Mouse (Mus musculus): ENCODE data around the gene Cd274.

The Cd274 gene

DNA sequence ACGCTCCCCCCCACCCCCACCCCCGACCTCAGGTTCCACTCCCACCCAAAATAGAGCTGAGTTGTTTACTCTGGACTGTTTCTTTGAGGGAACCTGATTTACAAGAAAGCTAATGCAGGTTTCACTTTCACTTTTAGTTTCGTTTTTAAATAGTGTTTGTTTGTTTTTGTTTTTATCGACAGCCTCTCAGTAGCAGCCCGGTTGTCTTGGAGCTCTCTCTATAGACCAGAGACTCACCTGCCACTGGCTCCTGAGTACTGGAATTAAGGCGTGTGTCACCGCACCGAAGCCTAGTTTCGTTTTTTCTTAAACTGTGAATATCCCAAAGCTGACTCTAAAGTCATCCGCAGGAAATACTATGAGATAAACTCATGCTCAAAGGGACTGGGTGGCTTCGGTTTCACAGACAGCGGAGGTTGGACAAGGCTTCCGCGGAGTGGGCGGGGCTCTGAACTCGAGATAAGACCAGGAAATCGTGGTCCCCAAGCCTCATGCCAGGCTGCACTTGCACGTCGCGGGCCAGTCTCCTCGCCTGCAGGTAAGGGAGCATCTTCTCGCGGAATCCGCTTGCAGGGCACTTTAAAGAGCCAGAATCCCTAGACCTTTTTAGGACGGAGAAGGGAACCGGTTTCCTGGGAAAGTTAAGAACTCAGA is at the start of gene Cd274, which contains the start of gene Plgrkt:
Cd274 (plus strand) TSS at position 487 of the 654 bp plus-strand sequence.
Plgrkt (minus strand) TSS at position 422 of the 654 bp plus-strand sequence.
- DNase-seq (ENCODE audit: low spot score in 2 of 2): peak; percentile 75 to 82

DNA sequence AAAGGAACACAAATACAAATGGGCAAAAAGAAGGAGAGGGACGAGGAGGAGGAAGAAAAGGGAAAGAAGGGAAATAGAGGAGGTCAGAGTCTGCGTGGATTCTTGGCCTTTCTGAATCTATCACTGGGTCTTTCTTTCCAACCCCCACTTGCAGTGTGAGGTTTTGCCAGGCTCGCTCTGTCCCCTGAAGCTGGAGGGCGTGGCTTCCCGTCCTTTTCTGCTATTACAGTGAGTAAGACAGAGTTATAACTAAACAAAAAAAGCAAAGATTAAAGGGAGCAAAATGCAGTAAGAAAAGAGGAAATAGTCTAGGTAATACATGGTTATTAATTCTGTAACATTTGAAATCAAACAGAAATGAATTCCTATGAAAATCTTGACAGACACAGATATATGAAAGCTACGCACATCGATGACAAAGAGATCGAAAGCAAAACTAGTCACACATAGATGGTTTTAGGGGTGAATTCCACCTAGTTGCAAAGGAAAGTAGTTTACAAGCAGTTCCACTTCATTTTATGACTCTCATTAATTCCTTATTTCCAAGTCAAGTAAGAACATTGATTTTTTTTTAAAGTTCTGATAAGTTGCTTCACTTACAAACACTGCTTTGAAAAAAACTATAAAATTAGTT is 43.7 kb upstream of the Cd274 start:
- DNase-seq (ENCODE audit: low spot score in 2 of 2): no peak

DNA sequence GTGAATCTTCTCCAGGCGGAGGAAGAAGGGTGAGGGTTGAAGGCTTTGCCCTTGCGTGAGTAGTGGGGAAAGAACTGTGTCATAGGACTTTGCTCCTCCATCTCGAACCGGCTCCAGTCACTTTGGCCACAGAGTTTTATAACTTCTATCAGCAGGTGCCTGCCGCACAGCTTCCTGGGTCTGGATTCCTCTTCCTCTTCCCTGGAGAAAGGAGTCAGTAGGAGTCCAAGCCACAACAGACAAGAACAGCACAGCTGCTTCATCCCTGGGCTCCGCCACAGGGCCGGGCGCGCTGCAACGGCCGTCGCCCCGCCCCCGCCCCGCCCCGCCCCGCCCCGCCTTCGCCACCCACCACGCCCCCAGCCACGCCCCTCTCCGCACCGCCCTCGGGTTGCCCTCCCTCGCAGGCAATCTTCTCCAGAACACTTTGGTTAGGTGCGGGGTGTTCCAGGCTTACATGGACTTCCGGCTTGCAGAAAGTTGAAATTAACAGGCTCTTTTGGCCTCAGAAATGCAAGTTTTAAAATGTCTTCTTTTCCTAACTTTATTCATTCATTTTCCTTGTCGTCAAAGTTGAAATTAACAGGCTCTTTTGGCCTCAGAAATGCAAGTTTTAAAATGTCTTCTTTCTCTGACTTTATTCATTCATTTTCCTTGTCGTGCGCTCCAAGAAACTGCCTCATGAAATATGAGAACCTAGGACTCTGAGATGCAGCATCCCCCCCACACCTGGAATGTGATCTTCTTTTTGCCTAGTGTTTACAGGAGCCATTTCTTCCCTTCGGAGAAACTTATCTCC is 42.0 kb upstream of the Cd274 start, which contains the start of gene Insl6:
Insl6 (minus strand) TSS at position 304 of the 799 bp plus-strand sequence.
- peak; percentile 55 to 71 for DNase-seq (ENCODE audit: low spot score in 2 of 2)

DNA sequence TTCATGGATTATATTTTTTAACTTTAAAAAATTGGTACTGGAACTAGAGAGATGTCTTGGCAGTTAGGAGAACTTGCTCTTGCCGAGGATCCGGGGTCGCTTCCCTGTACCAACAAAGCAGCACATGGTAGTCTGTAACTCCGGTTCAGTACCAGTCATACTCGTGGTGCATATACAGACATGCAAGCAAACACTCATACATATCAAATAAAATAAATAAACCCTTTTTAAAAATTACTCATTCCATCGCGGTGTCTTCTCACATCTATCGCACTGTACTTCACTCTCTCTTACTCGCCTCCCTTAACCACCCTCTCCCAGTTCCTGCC is 41.4 kb upstream of the Cd274 start:
- DNase-seq (ENCODE audit: low spot score in 2 of 2): no peak

DNA sequence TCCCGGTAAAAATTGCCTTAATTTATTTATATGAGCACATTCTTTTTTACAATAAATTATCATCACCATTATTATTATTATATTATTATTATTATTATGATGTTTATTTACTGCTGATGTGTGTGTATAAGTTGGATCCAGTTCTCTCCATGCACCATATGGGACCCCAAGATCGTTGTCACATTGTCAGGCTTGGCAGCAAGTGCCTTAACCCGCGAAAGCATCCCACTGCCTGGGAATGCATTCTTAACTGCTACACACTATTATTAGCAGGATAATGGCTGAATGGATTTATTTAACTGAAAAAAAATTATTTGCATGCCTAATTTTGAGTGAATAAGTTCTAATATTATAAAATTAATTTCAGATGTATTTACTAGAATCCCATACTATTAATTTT is 40.9 kb upstream of the Cd274 start:
- no peak for DNase-seq (ENCODE audit: low spot score in 2 of 2)

DNA sequence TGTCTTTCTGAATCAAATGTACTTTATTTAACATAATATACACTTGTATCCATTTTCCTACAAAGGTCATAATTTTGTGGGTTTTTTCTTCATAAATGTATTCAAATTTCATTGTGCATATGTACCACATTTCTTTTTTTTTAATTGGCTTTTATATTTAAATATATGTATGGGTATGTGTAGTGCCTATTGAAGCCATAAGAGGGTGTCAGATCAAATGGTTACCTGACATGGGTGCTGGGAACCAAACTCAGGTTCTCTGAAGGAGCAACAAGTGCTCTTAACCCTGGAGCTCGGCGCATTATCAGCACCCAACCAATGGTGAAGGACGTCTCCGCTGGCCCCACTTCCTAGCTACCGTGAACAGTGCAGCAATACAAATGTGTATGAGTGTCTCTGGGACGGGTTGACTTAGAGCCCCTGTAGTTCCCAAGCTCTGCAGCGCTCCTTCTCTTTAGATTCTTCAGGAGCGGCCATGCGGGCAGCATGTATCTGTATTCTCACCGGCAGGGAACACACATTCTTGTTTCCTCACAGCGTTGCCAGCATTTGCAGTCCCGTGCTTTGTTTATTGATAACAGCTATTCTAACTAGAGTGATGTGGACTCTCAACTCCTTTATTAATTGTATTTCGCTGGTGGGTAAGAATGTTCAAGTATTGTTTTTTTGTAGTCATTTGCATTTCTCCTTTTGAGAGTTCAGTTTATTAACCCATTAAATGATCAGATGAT is 40.3 kb upstream of the Cd274 start:
- no peak for DNase-seq (ENCODE audit: low spot score in 2 of 2)

DNA sequence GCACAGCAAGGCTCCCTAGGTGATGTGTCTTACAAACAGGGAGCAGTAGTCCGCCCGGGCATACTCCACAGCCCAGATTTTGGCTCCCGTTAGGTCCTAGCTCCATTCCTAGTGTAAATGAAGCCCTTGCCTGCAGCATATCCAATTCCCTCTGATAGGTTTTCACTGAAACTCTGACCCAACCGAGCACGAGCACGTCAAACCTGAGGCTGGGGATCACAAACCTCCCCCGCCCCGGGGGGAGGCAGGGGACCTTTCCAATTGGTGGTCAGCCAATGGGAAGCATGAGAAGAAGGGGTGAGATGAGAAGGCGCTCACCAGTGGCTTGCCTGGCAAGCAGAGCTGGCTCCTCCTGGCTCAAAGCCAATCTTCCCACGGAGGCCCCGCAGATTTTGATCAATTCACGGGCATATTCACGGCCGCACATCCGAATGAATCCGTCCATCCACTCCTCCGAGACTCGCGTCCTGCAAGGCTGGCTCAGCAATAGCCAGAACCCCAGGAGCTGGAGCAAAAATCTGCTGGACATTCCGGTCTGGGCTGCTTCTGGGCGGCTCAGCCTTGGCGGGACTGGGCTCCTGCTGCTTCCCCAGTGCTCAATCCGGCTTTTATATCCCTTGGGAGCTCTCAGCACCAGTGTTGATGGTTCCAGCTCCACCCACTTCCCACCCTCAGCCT is 33.0 kb upstream of the Cd274 start, which contains the start of gene Rln1:
Rln1 (minus strand) TSS at position 603 of the 678 bp plus-strand sequence.
- DNase-seq (ENCODE audit: low spot score in 2 of 2): no peak

DNA sequence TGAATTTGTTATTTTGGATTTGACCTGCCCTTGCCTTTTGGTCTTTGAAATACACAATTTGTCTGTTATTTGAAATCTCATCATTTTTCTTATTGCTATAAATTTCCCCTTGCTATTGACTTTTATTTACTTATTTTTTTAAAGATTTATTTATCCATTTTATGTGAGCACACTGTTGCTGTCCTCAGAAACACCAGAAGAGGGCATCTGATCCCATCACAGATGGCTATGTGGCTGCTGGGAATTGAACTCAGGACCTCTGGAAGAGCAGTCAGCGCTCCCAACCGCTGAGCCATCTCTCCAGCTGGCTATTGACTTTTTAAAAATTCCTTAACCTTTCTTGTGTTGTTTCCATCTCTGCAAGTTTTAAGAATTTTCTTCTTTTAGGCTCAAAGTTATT is 30.6 kb upstream of the Cd274 start:
- DNase-seq (ENCODE audit: low spot score in 2 of 2): no peak

DNA sequence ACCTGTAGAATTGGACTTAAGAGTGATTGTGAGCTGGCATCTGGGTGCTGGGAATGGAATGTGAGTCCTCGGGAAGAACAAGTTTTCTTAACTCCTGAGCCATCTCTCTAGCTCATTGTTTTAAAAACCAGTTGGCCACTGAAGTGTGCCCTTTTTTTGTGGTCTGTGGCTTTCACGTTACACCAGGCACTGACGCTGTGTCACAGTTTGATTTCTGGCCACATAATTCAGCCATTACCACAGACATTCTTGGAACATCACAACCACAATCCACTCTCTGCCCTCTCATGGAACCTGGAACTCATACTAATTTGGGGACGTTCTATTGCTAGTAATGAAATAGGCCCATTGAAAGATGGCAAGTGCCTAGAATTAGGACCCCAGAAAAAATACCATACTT is 26.2 kb upstream of the Cd274 start:
- DNase-seq (ENCODE audit: low spot score in 2 of 2): no peak

DNA sequence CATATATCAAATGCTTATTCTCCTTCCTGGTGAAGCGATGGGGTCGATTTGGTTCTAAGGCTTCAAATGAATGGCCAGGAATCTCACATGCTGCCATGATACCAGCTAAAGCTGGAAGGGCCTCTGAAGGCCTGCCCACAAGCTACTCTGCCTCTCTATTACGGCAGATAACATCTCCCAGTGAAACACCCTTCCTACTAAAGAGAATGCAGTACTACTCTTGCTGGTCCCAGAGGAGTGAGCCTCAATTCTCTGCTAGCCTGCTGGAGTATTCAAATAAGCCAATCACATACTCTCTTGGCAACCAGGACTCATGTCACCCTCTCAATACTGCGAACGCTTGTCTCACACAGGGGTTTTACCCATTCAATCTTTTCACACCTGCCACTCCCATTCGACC is 25.0 kb upstream of the Cd274 start:
- DNase-seq (ENCODE audit: low spot score in 2 of 2): no peak

DNA sequence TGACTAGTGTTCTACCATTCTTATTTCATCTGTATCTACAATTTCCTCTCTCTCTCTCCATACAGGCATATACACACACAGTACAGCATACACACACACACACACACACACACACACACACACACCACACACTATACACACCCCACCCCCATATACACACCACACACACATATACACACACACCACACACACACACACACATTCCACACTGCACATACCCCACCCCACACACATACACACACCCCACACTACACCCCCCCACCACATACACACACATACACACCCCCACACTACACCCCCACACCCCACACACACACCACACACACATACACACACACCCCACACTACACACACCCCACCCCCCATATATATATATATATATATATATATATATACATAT is 22.4 kb upstream of the Cd274 start:
- DNase-seq (ENCODE audit: low spot score in 2 of 2): no peak

DNA sequence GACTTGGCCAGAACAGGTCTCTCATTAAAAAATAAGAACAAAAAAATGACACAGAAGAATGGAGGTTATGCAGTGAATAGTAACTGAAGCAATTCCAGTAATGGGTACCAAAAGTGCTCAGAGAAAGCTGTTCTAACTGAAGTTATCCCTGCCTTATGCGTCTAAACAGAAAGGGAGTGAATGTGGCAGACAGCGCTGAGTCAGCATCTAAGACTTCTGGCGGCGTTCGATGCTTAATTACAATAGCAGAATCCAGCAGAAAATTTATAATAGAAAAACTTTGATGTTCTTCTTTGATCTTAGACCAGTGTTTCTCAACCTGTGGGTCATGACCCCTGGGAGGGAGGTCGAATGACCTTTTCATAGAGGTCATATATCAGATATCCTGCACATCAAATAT is 21.6 kb upstream of the Cd274 start:
- DNase-seq (ENCODE audit: low spot score in 2 of 2): no peak

DNA sequence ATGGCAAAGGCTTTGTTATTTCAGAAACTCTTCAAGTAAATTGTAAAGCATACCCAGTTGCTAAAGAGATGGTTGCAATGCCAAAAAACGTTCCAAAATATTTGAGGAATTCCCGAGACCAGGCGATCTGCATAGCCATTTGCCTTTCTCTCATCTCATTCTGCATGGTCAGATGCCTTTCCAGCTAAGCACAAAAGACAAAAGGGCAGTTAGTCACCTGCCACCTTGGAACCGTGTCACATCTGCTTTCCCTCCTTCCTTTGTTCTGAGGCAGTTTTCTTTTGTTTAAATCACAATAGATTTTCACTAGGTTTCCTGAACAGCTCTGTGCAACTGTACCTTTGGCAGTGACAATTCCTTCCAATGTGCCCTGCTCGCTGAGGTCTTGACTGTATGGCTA is 16.3 kb upstream of the Cd274 start:
- no peak for DNase-seq (ENCODE audit: low spot score in 2 of 2)

DNA sequence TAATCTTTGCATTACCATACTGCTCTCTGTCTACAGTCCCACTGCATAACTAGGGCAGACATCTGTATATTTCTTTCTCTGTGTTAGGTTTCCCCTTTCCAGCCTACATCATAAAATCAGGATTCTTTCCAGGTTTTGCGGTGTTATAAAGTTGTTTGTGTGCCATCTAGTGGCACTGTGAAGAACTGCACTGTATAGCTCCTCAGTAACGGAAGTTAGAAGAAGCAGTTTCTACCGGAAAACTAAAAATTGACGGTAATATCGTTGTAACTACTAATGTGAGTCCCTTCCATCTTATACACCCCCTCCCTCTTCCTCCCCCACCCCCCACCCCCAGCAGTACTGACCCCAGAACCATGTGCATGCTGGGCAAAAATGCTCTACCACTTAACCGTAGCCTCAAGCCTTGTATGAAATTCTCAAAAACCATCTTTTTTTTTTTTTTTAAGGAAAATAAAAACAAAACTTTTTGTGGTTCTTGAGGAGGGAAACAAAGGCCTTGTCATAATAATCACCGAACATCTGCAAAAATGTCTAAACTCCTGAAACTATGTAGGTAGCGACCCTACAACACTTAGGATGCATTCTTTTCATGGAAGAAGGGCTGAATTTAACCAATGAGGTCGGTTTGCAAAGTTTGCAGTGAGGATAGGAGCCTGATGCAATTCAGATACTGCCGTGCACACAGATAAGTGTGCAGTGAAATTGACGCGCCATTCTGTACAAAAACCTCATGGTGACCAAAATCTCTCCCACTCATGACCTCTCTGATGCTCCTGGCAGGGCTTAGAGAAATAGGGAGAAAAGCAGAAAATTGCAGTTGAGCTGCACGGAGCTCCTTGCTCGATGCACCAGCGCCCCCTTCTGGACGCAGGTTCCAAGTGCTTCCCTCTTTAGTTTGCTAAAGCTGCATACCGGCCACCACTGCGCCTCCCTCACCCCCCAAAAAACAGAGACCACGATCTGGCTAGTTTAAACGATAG is 12.1 kb upstream of the Cd274 start:
- DNase-seq (ENCODE audit: low spot score in 2 of 2): peak; percentile 82 to 93

DNA sequence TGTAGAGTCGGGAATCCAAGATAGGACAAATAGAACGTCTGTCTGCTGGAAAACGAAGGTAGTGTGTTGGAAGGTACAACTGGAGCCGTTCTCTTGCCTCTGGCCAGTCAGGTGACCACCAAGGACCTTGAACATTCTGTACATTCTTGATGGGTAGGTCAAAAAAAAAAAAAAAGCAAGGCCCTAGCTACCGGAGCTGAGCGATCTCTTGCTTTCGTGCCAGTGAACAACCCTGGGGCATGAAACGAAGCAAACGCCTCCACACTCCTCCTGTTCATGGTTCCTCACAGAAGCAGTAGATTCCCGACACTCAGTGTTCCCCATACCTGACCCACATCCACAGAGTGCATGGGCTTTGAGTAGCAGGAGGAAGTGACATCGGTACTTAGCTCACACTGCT is 11.0 kb upstream of the Cd274 start:
- DNase-seq (ENCODE audit: low spot score in 2 of 2): no peak

DNA sequence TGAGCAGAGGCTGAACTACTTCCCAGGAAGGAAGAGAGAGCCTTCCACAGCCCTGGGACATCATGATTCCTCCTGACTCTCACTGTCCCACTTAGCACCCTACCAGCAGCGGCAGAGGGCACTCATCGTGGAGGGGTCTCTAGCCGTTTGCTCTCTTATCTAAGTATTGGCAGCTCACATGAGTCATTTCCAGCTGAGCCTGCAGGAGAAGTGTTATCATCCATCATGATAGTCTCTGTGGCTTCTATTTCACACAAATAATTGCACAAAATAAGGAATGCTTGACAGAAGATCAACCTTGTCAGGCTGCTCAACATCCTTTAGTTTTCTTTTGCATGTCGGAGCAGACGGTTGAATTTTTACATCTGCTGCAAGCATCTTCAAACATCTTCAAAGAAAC is 7.0 kb upstream of the Cd274 start:
- no peak for DNase-seq (ENCODE audit: low spot score in 2 of 2)

DNA sequence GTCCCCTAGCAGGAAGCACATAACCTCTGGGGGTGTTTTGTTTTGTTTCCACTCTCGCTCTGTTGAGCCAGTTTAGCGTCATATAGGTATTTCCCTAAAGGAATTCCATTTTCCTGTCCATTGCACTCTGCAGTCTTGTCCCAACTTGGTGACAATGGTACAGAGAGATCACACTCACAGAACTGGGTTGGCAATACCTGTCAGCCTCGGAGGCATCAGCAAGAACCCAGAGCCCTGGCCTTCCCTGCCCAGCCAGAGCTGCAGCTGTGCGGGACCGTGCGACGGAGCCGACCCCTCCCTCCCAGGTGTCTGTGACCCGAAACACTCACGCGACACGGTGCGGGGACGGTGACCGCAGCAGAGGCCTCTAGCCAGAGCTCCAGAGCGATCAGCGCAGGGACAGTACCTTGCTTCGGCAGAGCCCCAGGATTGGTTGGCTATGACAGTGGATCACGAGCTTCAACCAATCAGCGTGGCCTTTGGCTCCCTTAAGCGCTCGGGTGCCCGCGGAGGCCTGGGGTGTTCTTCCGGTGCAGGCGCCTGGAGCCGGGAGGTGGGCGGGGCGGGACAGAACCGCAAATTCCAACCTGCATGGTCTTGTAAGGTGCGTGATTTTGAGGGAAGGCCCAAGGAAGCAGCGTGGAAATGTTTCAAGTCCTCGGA is 5.7 kb upstream of the Cd274 start:
- DNase-seq (ENCODE audit: low spot score in 2 of 2): peak; percentile 73 to 78

DNA sequence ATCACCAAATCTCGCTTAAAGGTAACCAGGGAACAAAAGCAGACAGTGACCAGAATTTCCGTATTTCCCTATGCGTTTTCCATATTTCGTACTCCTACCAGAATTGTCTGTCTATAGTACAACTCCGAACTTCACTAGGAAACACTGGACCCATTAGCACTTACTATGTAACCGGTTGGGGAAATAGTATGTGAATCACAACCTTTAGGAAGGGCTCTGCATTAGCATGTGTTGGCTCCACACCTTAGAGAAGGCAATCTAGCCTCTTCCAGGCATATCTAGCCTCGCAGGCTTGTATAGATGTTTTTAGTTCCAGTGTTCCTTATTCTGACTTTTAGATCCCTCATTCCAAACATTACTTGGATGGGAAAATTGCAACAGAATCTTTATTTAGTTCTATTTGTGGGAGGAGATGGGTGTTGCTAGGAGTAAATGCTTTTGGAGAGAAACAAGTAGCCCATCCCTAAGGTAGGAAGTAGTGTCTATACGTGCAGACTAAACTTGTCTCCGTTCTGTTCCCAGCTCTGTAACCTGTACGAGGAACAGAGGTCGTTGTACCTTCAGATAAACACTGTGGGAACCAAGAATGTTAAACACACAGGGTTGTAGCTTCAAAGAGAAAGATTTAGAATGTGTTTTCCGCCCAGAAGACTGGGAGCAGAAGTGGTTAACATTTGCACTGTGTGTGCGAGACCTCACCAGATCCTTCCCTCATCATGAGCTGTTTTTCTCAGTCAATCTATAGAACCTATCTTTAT is 4.9 kb upstream of the Cd274 start:
- DNase-seq (ENCODE audit: low spot score in 2 of 2): no peak

DNA sequence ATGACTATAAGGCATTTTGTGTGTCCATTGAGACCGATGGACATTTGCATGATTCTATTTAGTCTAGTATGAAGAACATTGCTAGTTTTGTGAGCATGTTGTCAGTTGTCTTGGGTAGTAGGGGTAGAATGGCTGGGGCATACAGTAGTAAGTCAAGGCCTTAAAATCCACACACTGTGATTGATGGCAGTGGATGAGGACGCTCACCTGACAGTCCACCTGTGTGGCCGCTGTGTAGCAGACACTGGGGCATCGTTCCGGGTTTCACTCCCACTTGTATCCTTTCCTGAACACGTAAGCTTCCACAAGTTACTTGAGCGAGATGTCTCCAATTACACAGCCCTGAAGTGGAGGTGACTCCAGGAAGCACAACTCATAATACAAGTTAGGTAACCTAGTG is 3.7 kb upstream of the Cd274 start:
- no peak for DNase-seq (ENCODE audit: low spot score in 2 of 2)
